ENCODE assay signal across 9 mouse cellular contexts in the genomic region with DNA sequence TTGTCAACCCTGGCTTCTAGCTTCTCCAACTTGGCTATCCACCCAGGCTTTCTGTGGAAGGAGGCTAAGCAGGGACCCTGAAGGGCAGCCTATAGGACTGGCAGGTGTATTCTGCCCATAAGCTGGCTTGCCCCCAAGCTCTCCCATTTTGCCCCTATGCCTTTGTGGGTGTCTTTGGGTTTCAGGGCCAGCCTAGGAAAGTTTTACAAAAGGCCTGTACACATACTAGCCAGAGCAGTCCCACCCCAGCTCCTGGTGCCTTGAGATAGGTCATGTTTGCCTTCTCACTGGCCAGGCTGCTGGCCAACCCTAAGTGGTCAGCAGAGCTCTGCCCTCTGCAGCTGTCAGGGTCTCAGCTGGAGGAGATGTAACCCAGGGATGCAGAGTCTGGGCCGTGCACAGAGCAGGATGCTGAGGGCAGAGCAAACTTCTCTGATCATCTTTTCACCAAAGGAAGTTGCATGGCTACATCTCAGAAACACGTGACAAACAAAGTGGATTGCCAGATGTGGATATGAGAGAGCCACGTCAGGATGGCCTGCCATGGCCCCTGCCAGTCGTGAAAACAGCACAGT. TPM values are rescaled to one million over a fixed set of nuclear protein-coding genes. Genes with fewer than 3 reads are reported as not detected.
DNase-seq lines count a peak whose midpoint lies in the region; ATAC-seq and TF ChIP-seq lines count a peak whose summit lies in the region.
"Had no signal": no experiment of that assay in that cellular context is flagged by ENCODE, and none has a peak within 500 bp of the region (broad histone marks: within the 10 kb centered on the region; RNA-seq: fewer than 3 reads in every experiment).

No protein-coding gene starts in this region.

- peaks cover 32% of the 10 kb centered on the region for H3K79me2 ChIP-seq in CH12.LX (replicated peaks; ENCODE audit: control insufficient read depth, extremely low read depth, insufficient read depth, poor library complexity, severe bottlenecking)

- H3K36me3 ChIP-seq in CH12.LX (replicated peaks in 1 of 2; ENCODE audit: control insufficient read depth in 1 of 2, insufficient read depth in 1 of 2, low read length in 1 of 2) = peaks cover 12 to 31% of the 10 kb centered on the region in 2 experiments
- H3K36me3 ChIP-seq in forebrain, embryonic 11.5 days (ENCODE audit: control insufficient read depth, insufficient read depth, low read length) = peaks cover 7% of the 10 kb centered on the region; the same call in 1 of the 2 replicates
- peaks cover 16% of the 10 kb centered on the region for H3K36me3 ChIP-seq in limb, embryonic 14.5 days (ENCODE audit: control insufficient read depth, insufficient read depth, low read length)
- H3K36me3 ChIP-seq in stomach, embryonic 15.5 days = peaks cover 10% of the 10 kb centered on the region; the same call in 1 of the 2 replicates

- H3K4me3 ChIP-seq in CH12.LX (replicated peaks in 1 of 3; ENCODE audit: low read depth in 2 of 3, low read length in 2 of 3, poor library complexity in 1 of 3) = no peak overlapping the region
- peak overlapping the region; percentile 87 for H3K4me3 ChIP-seq in forebrain, embryonic 11.5 days (ENCODE audit: low read depth, low read length)
- peak overlapping the region; percentile 89 for H3K4me3 ChIP-seq in limb, embryonic 14.5 days (replicated peaks; ENCODE audit: low read length)
- peak overlapping the region; percentile 84 for H3K4me3 ChIP-seq in stomach, embryonic 15.5 days (replicated peaks)

- H3K4me2 ChIP-seq in CH12.LX (ENCODE audit: insufficient read depth, low read depth, poor library complexity, severe bottlenecking) = peak overlapping the region; percentile 69; the same call in 1 of the 2 replicates
- peak overlapping the region; percentile 98 for H3K4me2 ChIP-seq in forebrain, embryonic 11.5 days (ENCODE audit: low read depth, low read length, severe bottlenecking)
- H3K4me2 ChIP-seq in limb, embryonic 14.5 days (replicated peaks; ENCODE audit: low read depth, low read length, severe bottlenecking) = peak overlapping the region; percentile 72
- peak overlapping the region; percentile 80 for H3K4me2 ChIP-seq in stomach, embryonic 15.5 days

- H3K27ac ChIP-seq in CH12.LX (ENCODE audit: insufficient read depth, low read depth) = no peak overlapping the region
- H3K27ac ChIP-seq in forebrain, embryonic 11.5 days (ENCODE audit: low read depth, low read length) = peak overlapping the region; percentile 99
- H3K27ac ChIP-seq in limb, embryonic 14.5 days (replicated peaks; ENCODE audit: low read depth, low read length) = peak overlapping the region; percentile 98
- peak overlapping the region; percentile 95 for H3K27ac ChIP-seq in stomach, embryonic 15.5 days

- H3K9me3 ChIP-seq in CH12.LX (replicated peaks; ENCODE audit: low read length) = no peaks in the 10 kb centered on the region
- H3K9me3 ChIP-seq in forebrain, embryonic 11.5 days (ENCODE audit: control insufficient read depth, low read length) = no peaks in the 10 kb centered on the region
- H3K9me3 ChIP-seq in limb, embryonic 14.5 days (ENCODE audit: control insufficient read depth, low read length) = no peaks in the 10 kb centered on the region
- H3K9me3 ChIP-seq in stomach, embryonic 15.5 days = no peaks in the 10 kb centered on the region

- H3K9ac ChIP-seq in CH12.LX (ENCODE audit: insufficient read depth, low read depth) = no peak overlapping the region; the same call in 1 of the 2 replicates
- H3K9ac ChIP-seq in forebrain, embryonic 11.5 days (ENCODE audit: low read length) = peak overlapping the region; percentile 93
- H3K9ac ChIP-seq in limb, embryonic 14.5 days (ENCODE audit: low read depth, low read length, severe bottlenecking) = peak overlapping the region; percentile 89
- H3K9ac ChIP-seq in stomach, embryonic 15.5 days = peak overlapping the region; percentile 7; the same call in 1 of the 2 replicates

- intact Hi-C loops in gastrocnemius, postnatal 14 days (cut with DNase I; ENCODE audit: low total_unique reads) = loop anchor here (10.0 kb wide), 1 partner anchor 69 kb away; no protein-coding TSS in a partner anchor
- intact Hi-C loops in gastrocnemius, postnatal 36 days (cut with DNase I) = no loop called here

- dilution Hi-C loops in CH12.LX (cut with MboI; ENCODE audit: extremely low pct_ligation_motif_present, extremely low pct_unique_long_range_greater_than_20kb, low sequenced_read_pairs) = no loop called here

- TF ChIP-seq CTCF in CH12.LX (conservative IDR thresholded peaks at IDR 0.05 in 1 of 2, IDR thresholded peaks at IDR 0.05 in 1 of 2; ENCODE audit: low read depth in 2 of 2, low read length in 2 of 2) = no peak

- no peaks in the 10 kb centered on the region for H3K27me3 ChIP-seq in CH12.LX (replicated peaks)
- H3K27me3 ChIP-seq in forebrain, embryonic 11.5 days (ENCODE audit: control insufficient read depth, insufficient read depth, low read length) = no peaks in the 10 kb centered on the region
- H3K27me3 ChIP-seq in limb, embryonic 14.5 days (ENCODE audit: control insufficient read depth, insufficient read depth, low read length) = no peaks in the 10 kb centered on the region
- no peaks in the 10 kb centered on the region for H3K27me3 ChIP-seq in stomach, embryonic 15.5 days (replicated peaks)
- H3K27me3 ChIP-seq: Patski had no signal

- peak; percentile 17 for DNase-seq in gastrocnemius, postnatal 14 days
- no peak for DNase-seq in gastrocnemius, postnatal 36 days
- no peak for DNase-seq in CH12.LX (ENCODE audit: extremely low read depth)
- no peak for DNase-seq in forebrain, embryonic 11.5 days (ENCODE audit: low spot score)
- DNase-seq in limb, embryonic 14.5 days (ENCODE audit: low spot score) = no peak
- no peak for DNase-seq in urinary bladder, postnatal 25 days (ENCODE audit: low spot score)
- DNase-seq in layer of hippocampus, adult 18-20 months (ENCODE audit: low spot score in 2 of 2) = no peak

- TF ChIP-seq POLR2A in CH12.LX (IDR thresholded peaks at IDR 0.05; ENCODE audit: low read depth, low read length) = no peak
- TF ChIP-seq POLR2A in limb, embryonic 14.5 days (IDR thresholded peaks at IDR 0.05; ENCODE audit: borderline replicate concordance, extremely low read depth, insufficient read depth, insufficient read length) = no peak

- WGBS in forebrain, embryonic 11.5 days = 50% methylated on average over 4 of the region's 4 CpGs
- WGBS in limb, embryonic 14.5 days = 39% methylated on average over 4 of the region's 4 CpGs
- WGBS in stomach, embryonic 15.5 days = 48% methylated on average over 4 of the region's 4 CpGs

- in situ Hi-C loops in CH12.LX (cut with MboI; ENCODE audit: low pct_ligation_motif_present, low pct_unique_long_range_greater_than_20kb, low sequenced_read_pairs) = no loop called here

- no peak for TF ChIP-seq RAD21 in CH12.LX (IDR thresholded peaks at IDR 0.05; ENCODE audit: low read depth, low read length)

- no peak for TF ChIP-seq EP300 in CH12.LX (IDR thresholded peaks at IDR 0.05; ENCODE audit: low read length)

- H3K4me1 ChIP-seq in CH12.LX (ENCODE audit: control insufficient read depth in 1 of 2, insufficient read depth in 2 of 2) = peaks cover 26 to 53% of the 10 kb centered on the region in 2 experiments
- peaks cover 29% of the 10 kb centered on the region for H3K4me1 ChIP-seq in forebrain, embryonic 11.5 days (replicated peaks; ENCODE audit: control insufficient read depth, insufficient read depth, low read length)
- peaks cover 23% of the 10 kb centered on the region for H3K4me1 ChIP-seq in limb, embryonic 14.5 days (ENCODE audit: control insufficient read depth, insufficient read depth, low read length)
- peaks cover 29% of the 10 kb centered on the region for H3K4me1 ChIP-seq in stomach, embryonic 15.5 days

- ATAC-seq in forebrain, embryonic 11.5 days (replicated peaks; ENCODE audit: low FRiP score) = peak; percentile 0; the same call in 1 of the 2 replicates
- no peak for ATAC-seq in limb, embryonic 14.5 days (ENCODE audit: low FRiP score, low read depth)
- no peak for ATAC-seq in stomach, embryonic 15.5 days (ENCODE audit: insufficient read depth, low FRiP score, low read depth)

RNA-seq across cellular contexts. Expression of a gene that starts 1.0 kb away (rescaled TPM):
- 10 to 100 TPM; 13.9 to 19.4 TPM for total RNA-seq in gastrocnemius, postnatal 14 days (2021)
- 10 to 100 TPM; 12.5 to 20.0 TPM for total RNA-seq in gastrocnemius, postnatal 36 days (2021)
- total RNA-seq in CH12.LX (2012; rRNA removed) (186 and 279 TPM in 2 replicates), CH12.LX (2014; rRNA removed) (109 and 116 TPM in 2 replicates)
- 241 and 300 TPM in 2 replicates for polyA plus RNA-seq in CH12.LX (2012; ENCODE audit: insufficient read length, low read depth)
- polyA plus RNA-seq in forebrain, embryonic 11.5 days (2014; fragmentation: Nextera tagmentation; extraction: Ambion mirVana) = 139 and 140 TPM in 2 replicates
- 187 and 282 TPM in 2 replicates for polyA plus RNA-seq in limb, embryonic 14.5 days (2012; rRNA removed)
- 81.9 and 86.7 TPM in 2 replicates for polyA plus RNA-seq in limb, embryonic 14.5 days (2014; fragmentation: Nextera tagmentation; extraction: Ambion mirVana)
- polyA plus RNA-seq in stomach, embryonic 15.5 days (2015; fragmentation: Nextera tagmentation; extraction: Ambion mirVana) = 45.9 and 46.3 TPM in 2 replicates
- 100 to 1,000 TPM; 183 to 187 TPM for total RNA-seq in layer of hippocampus, adult 18-20 months (2021)

RNA-seq across cellular contexts. Expression of a gene that starts 29.2 kb away (rescaled TPM):
- 10 to 100 TPM; 35.2 to 37.4 TPM for total RNA-seq in gastrocnemius, postnatal 14 days (2021)
- 10 to 100 TPM; 31.3 to 32.9 TPM for total RNA-seq in gastrocnemius, postnatal 36 days (2021)
- total RNA-seq in CH12.LX (2012; rRNA removed) (120 and 164 TPM in 2 replicates), CH12.LX (2014; rRNA removed) (98.7 and 105 TPM in 2 replicates)
- 155 and 165 TPM in 2 replicates for polyA plus RNA-seq in CH12.LX (2012; ENCODE audit: insufficient read length, low read depth)
- polyA plus RNA-seq in forebrain, embryonic 11.5 days (2014; fragmentation: Nextera tagmentation; extraction: Ambion mirVana) = 71.7 and 80.3 TPM in 2 replicates
- polyA plus RNA-seq in limb, embryonic 14.5 days (2012; rRNA removed) = 55.3 and 55.8 TPM in 2 replicates
- polyA plus RNA-seq in limb, embryonic 14.5 days (2014; fragmentation: Nextera tagmentation; extraction: Ambion mirVana) = 60.2 and 63.4 TPM in 2 replicates
- 69.2 and 79.0 TPM in 2 replicates for polyA plus RNA-seq in stomach, embryonic 15.5 days (2015; fragmentation: Nextera tagmentation; extraction: Ambion mirVana)
- 10 to 100 TPM; 40.1 to 40.4 TPM for total RNA-seq in layer of hippocampus, adult 18-20 months (2021)

RNA-seq across cellular contexts. Expression of a gene that starts 41.3 kb away (rescaled TPM):
- 10 to 100 TPM; 49.5 to 51.8 TPM for total RNA-seq in gastrocnemius, postnatal 14 days (2021)
- total RNA-seq in gastrocnemius, postnatal 36 days (2021) = 10 to 100 TPM; 52.6 to 52.7 TPM
- 174 and 254 TPM in 2 replicates for total RNA-seq in CH12.LX (2012; rRNA removed)
- 184 and 188 TPM in 2 replicates for total RNA-seq in CH12.LX (2014; rRNA removed)
- polyA plus RNA-seq in CH12.LX (2012; ENCODE audit: insufficient read length, low read depth) = 141 and 158 TPM in 2 replicates
- polyA plus RNA-seq in forebrain, embryonic 11.5 days (2014; fragmentation: Nextera tagmentation; extraction: Ambion mirVana) = 271 and 304 TPM in 2 replicates
- polyA plus RNA-seq in limb, embryonic 14.5 days (2012; rRNA removed) = 236 and 273 TPM in 2 replicates
- polyA plus RNA-seq in limb, embryonic 14.5 days (2014; fragmentation: Nextera tagmentation; extraction: Ambion mirVana) = 248 and 249 TPM in 2 replicates
- 157 and 172 TPM in 2 replicates for polyA plus RNA-seq in stomach, embryonic 15.5 days (2015; fragmentation: Nextera tagmentation; extraction: Ambion mirVana)
- 100 to 1,000 TPM; 152 to 154 TPM for total RNA-seq in layer of hippocampus, adult 18-20 months (2021)

RNA-seq across cellular contexts. Expression of a gene that starts 41.4 kb away (rescaled TPM):
- 1 to 10 TPM; 6.7 to 7.9 TPM for total RNA-seq in gastrocnemius, postnatal 14 days (2021)
- 1 to 10 TPM; 9.9 to 10.0 TPM for total RNA-seq in gastrocnemius, postnatal 36 days (2021)
- total RNA-seq in CH12.LX (2012; rRNA removed) = 10.0 and 10.4 TPM in 2 replicates
- total RNA-seq in CH12.LX (2014; rRNA removed) = 3.8 and 4.3 TPM in 2 replicates
- 14.2 and 17.6 TPM in 2 replicates for polyA plus RNA-seq in CH12.LX (2012; ENCODE audit: insufficient read length, low read depth)
- polyA plus RNA-seq in forebrain, embryonic 11.5 days (2014; fragmentation: Nextera tagmentation; extraction: Ambion mirVana) = 45.4 and 48.3 TPM in 2 replicates
- 61.0 and 79.7 TPM in 2 replicates for polyA plus RNA-seq in limb, embryonic 14.5 days (2012; rRNA removed)
- polyA plus RNA-seq in limb, embryonic 14.5 days (2014; fragmentation: Nextera tagmentation; extraction: Ambion mirVana) = 36.8 and 39.0 TPM in 2 replicates
- polyA plus RNA-seq in stomach, embryonic 15.5 days (2015; fragmentation: Nextera tagmentation; extraction: Ambion mirVana) = 35.8 and 40.9 TPM in 2 replicates
- 10 to 100 TPM; 57.1 to 59.9 TPM for total RNA-seq in layer of hippocampus, adult 18-20 months (2021)

Comparison
In these comparisons a context has a peak if more than half of its experiments do, and no peak if none do; other contexts are left out.
1. H3K4me3 ChIP-seq: peak in forebrain, embryonic 11.5 days (single experiment), limb, embryonic 14.5 days (single experiment) and stomach, embryonic 15.5 days (single experiment); none in CH12.LX (0 of 3).
2. RNA of a gene that starts 1.0 kb away (total RNA-seq): 183 to 187 TPM in layer of hippocampus, adult 18-20 months and 109 to 279 TPM in CH12.LX; 12.5 to 20.0 TPM in gastrocnemius, postnatal 36 days and 13.9 to 19.4 TPM in gastrocnemius, postnatal 14 days; every median in the first group is over 4 times any median in the second.
3. Peak in every context shown above with its lines, with median percentiles within 50 percentile points of each other: H3K4me2 ChIP-seq.